Mouse (Mus musculus) heart, embryonic 15.5 days (tissue): ENCODE measurements around the gene Spsb1. TPM values are rescaled to one million over a fixed set of nuclear protein-coding genes. Genes with fewer than 3 reads are reported as not detected.

ENCODE experiments used
- ATAC-seq: fragments of 200-750 bp; cut with Nextera tagmentation; replicated peaks from 2 replicates; pipeline ENCODE4 v1.8.0; 2017; ENCODE audit warnings: low read depth, moderate TSS enrichment; ENCODE audit not compliant: insufficient number of reproducible peaks, insufficient read depth, low FRiP score
- H3K27ac ChIP-seq: fragments of 300-500 bp; sonication (generic); 2 replicates; pipeline ENCODE4 v1.5.1; 2015; ENCODE audit warnings: mild to moderate bottlenecking, inconsistent platforms
- H3K27me3 ChIP-seq: fragments of 300-500 bp; sonication (generic); 2 replicates; pipeline ENCODE4 v1.6.1; 2015; ENCODE audit warnings: inconsistent platforms
- H3K36me3 ChIP-seq: fragments of 300-500 bp; sonication (generic); 2 replicates; pipeline ENCODE4 v1.6.1; 2015; ENCODE audit warnings: mild to moderate bottlenecking, inconsistent platforms
- H3K4me1 ChIP-seq: fragments of 300-500 bp; sonication (generic); replicated peaks from 2 replicates; pipeline ENCODE4 v1.6.1; 2015; ENCODE audit warnings: inconsistent platforms
- H3K4me2 ChIP-seq: fragments of 300-500 bp; sonication (generic); 2 replicates; pipeline ENCODE4 v1.6.1; 2015; ENCODE audit warnings: inconsistent platforms, mild to moderate bottlenecking, moderate library complexity
- H3K4me3 ChIP-seq: fragments of 300-500 bp; sonication (generic); 2 replicates; pipeline ENCODE4 v1.5.1; 2015; ENCODE audit warnings: mild to moderate bottlenecking, inconsistent platforms
- H3K9ac ChIP-seq: fragments of 300-500 bp; sonication (generic); 2 replicates; pipeline ENCODE4 v1.6.1; 2015; ENCODE audit warnings: mild to moderate bottlenecking, inconsistent platforms
- H3K9me3 ChIP-seq: fragments of 300-500 bp; sonication (generic); replicated peaks from 2 replicates; pipeline ENCODE4 v1.6.1; 2016; ENCODE audit warnings: inconsistent platforms
- WGBS: fragments of 180-500 bp; shearing (Covaris S2); methylation state at CpG from one replicate; pipeline ENCODE4 v1.1.7; 2015; ENCODE audit warnings: mixed read lengths; 5-methylcytosine and 5-hydroxymethylcytosine counted together
- polyA plus RNA-seq: library from polyadenylated mRNA; unstranded; fragments of >200 nt; fragmentation: Nextera tagmentation; extraction: Ambion mirVana; gene quantifications from 2 replicates; pipeline ENCODE4 v1.2.1, GENCODE M21; 2015

Gene Spsb1
- polyA plus RNA-seq, 1 experiment from 2014 or later = 10.2 TPM

DNA sequence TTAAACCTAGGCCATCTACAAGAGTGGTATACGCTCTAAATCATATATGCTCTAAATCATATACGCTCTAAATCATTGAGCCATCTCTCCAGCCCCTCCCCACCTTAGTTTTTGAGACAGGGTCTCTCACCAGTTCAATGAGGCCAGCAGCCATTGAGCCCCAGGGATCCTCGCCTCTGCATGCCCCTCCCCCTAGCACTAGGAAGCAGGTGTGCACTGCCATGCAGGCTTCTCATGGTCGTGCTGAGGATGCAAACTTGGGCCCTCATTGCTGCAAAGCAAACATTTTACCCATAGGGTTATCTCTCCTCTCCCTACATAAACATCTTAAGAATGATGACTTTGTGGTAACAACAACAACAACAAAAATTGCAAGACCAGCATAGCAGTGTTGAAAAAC, 87.5 kb downstream of the Spsb1 start:
- Histone ChIP-seq H3K4me2 (no peak overlapping the region), H3K9ac (no peak overlapping the region), H3K27me3 (no peaks in the 10 kb centered on the region), H3K9me3 (no peaks in the 10 kb centered on the region), H3K4me1 (peaks cover 18% of the 10 kb centered on the region), H3K4me3 (no peak overlapping the region), H3K27ac (no peak overlapping the region), H3K36me3 (no peaks in the 10 kb centered on the region)
- 67% methylated on average over 4 of the region's 4 CpGs for WGBS
- no peak for ATAC-seq

GRCm38 (mm10) chr4:149864395-149864794, 90.4 kb downstream of the Spsb1 start:
- Histone ChIP-seq H3K27me3 (no peaks in the 10 kb centered on the region), H3K4me3 (no peak overlapping the region), H3K36me3 (no peaks in the 10 kb centered on the region), H3K27ac (no peak overlapping the region), H3K4me1 (peaks cover 19% of the 10 kb centered on the region), H3K9me3 (no peaks in the 10 kb centered on the region), H3K9ac (no peak overlapping the region), H3K4me2 (no peak overlapping the region)
- 63% methylated on average over 4 of the region's 4 CpGs for WGBS
- ATAC-seq = no peak

DNA sequence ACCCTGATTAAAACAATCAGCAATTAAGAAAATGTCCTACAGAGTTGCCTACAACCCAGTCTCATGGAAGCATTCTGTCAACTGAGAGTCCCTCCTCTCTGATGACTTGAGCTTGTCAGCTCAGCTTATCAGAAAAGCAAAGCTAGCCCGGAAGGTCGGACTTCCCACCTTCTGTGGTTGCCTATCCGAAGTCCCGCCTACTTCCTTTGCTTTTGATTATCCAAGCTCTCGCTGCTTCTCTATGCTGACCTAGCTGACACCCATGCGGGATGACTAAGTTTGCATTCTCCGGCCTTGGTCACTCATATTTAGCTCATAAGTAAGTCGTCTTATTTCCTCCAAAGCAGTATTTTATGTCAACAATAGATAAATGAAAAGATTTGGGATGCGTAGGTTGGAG, 91.3 kb downstream of the Spsb1 start:
- no peak overlapping the region for H3K4me2 ChIP-seq
- H3K36me3 ChIP-seq = no peaks in the 10 kb centered on the region
- no peak for ATAC-seq
- no peak overlapping the region for H3K4me3 ChIP-seq
- H3K9me3 ChIP-seq = no peaks in the 10 kb centered on the region
- WGBS = 51% methylated on average over 9 of the region's 9 CpGs
- no peak overlapping the region for H3K27ac ChIP-seq
- H3K27me3 ChIP-seq = no peaks in the 10 kb centered on the region
- H3K9ac ChIP-seq = no peak overlapping the region
- peaks cover 15% of the 10 kb centered on the region for H3K4me1 ChIP-seq

DNA sequence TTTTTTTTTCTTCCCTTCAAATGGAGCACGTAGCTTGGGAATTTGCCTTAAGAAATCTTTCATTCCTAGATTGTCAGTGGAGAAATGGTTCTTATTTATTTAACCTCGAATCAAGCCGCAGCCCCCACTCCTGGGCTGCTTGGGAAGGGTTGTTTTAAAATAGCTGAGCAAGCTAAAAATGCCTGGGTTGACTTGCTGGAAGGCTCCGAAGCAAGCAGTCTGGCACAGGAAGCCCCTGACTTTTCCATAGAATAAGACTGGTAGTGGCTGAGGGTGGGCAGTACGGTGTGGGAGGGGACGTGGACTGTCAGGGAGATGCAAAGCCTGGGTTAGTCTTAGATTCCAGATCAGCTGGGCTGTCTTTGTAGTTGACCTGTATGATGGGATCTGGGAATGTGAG, 94.5 kb downstream of the Spsb1 start:
- no peak overlapping the region for H3K9ac ChIP-seq
- no peak overlapping the region for H3K4me2 ChIP-seq
- peaks cover 17% of the 10 kb centered on the region; the same call in 1 of the 2 replicates for H3K4me1 ChIP-seq
- no peak overlapping the region for H3K4me3 ChIP-seq
- 54% methylated on average over 6 of the region's 6 CpGs for WGBS
- no peak overlapping the region for H3K27ac ChIP-seq
- no peaks in the 10 kb centered on the region for H3K9me3 ChIP-seq
- 0 out of 2 replicates have a peak, but pooled peaks cover 2% of the 10 kb centered on the region for H3K27me3 ChIP-seq
- ATAC-seq = no peak
- no peaks in the 10 kb centered on the region for H3K36me3 ChIP-seq

DNA sequence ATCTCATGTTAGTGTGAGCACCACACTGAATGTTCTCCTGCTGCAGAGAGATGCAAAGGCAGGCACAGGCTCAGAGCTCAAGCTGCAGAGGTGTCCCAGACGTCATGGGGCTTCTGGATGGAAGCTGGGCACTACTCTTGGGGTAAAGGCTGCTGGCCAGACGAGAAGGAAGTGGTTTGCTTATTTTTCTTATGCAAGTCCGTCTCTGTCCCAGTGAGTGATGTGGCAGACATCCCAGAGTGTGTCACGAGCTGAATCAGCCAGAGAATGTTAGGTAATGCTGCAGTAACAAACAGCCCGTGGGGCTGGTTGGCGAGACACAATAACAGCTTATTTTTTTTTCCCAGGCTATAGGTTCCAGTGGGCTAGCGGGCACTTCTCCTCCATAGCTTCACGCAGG, 96.3 kb downstream of the Spsb1 start:
- Histone ChIP-seq H3K9me3 (no peaks in the 10 kb centered on the region), H3K27me3 (peaks cover 6% of the 10 kb centered on the region; the same call in 1 of the 2 replicates), H3K4me3 (no peak overlapping the region), H3K4me2 (no peak overlapping the region), H3K36me3 (no peaks in the 10 kb centered on the region), H3K9ac (no peak overlapping the region), H3K27ac (no peak overlapping the region), H3K4me1 (peaks cover 25% of the 10 kb centered on the region)
- 61% methylated on average over 8 of the region's 8 CpGs for WGBS
- no peak for ATAC-seq

GRCm38 (mm10) chr4:149858097-149858496, 96.7 kb downstream of the Spsb1 start:
- Histone ChIP-seq H3K4me2 (no peak overlapping the region), H3K36me3 (no peaks in the 10 kb centered on the region), H3K9ac (no peak overlapping the region), H3K4me1 (peaks cover 24% of the 10 kb centered on the region), H3K27me3 (peaks cover 6% of the 10 kb centered on the region; the same call in 1 of the 2 replicates), H3K9me3 (no peaks in the 10 kb centered on the region), H3K4me3 (no peak overlapping the region), H3K27ac (no peak overlapping the region)
- no peak for ATAC-seq
- 82% methylated on average over 6 of the region's 6 CpGs for WGBS

- no peak overlapping the region for H3K27ac ChIP-seq
- peaks cover 6% of the 10 kb centered on the region; the same call in 1 of the 2 replicates for H3K27me3 ChIP-seq
- no peak overlapping the region for H3K9ac ChIP-seq
- no peak overlapping the region for H3K4me2 ChIP-seq
- ATAC-seq = no peak
- no peaks in the 10 kb centered on the region for H3K9me3 ChIP-seq
- H3K36me3 ChIP-seq = no peaks in the 10 kb centered on the region
- peaks cover 24% of the 10 kb centered on the region for H3K4me1 ChIP-seq
- H3K4me3 ChIP-seq = no peak overlapping the region
- WGBS = 72% methylated on average over 3 of the region's 3 CpGs
These were observed 97.2 kb downstream of the Spsb1 start for GRCm38 (mm10) chr4:149857688-149858087.

DNA sequence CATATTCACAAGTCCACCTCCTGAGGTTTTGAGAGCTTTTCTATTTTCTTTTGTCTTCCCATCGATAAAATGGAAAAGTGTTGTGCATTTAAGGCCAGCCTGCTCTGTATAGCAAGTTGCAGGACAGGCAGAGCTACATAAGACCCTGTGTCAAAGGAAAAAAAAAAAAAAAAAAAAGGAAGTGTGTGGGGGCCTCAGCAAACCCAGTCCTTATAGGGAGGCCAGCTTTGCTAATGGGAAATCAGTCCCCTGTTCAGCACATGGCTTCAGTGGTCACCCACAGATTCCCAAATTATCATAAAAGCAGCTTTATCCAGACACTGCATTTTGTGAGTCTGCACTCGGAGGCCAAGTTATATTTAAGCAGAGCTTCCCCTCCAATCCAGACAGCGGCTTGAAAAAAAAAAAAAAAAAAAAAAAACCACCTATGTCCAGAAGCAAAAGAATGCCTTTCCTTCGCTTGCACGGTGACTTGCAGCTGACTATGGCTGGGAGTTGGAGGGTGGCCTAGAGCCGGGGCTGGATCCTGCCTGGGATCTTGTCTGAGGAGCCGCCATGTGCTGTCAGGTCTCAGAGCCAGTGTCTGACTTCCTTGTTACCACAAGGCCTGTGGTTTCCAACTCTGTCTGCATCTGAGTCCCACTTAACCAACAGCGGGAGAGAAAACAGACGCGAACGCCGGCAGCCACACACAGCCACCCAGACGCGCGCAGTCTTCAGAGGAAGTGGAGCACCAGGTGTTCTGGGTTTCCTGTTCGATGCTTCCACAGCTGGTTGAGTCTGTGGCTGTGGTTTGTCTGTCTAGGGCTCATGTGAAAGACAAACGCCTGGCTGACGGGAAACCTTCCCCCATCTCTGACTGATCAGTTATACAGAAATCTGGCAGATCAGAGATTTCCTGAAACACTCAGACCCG, 98.7 kb downstream of the Spsb1 start:
- 52% methylated on average over 19 of the region's 19 CpGs for WGBS
- Histone ChIP-seq H3K4me2 (peak overlapping the region; percentile 18; the same call in 1 of the 2 replicates), H3K4me3 (no peak overlapping the region), H3K4me1 (peaks cover 24% of the 10 kb centered on the region), H3K9me3 (no peaks in the 10 kb centered on the region), H3K27ac (0 out of 2 replicates have a peak overlapping the region, but pooled peaks have one; percentile 16), H3K36me3 (no peaks in the 10 kb centered on the region), H3K27me3 (peaks cover 6% of the 10 kb centered on the region; the same call in 1 of the 2 replicates), H3K9ac (no peak overlapping the region)
- ATAC-seq = no peak

DNA sequence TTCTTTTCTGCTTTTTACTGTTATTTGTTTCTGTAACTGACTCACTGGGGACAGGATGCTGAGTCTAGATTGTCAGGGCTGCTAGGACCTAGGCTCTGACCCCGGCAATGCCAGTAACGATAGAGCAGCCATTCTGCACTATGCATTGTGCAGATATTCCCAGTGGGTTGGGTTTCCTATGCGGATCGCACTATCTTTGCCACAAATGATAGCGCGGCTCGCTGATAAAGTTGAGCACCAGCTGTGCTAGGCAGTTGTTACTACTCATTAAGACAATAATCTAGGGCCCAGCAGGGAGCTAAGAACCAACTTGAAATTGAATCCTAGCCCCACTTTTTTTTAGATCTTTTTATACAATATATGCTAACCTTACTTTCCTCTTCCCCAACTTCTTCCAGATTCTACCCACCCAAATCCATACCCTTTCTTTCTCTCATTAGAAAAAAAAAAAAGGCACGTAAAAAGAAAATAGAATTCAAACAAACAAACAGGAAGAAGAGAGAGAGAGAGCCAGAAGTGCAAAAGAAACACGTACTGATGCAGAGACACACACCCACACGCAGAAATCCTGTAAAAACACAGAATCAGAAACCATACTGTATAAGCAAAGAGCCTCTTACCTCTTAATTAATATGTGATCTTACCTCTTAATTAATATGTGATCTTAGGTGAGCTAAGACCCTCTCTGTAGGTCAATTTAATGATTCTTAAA, 99.5 kb downstream of the Spsb1 start:
- H3K9me3 ChIP-seq = no peaks in the 10 kb centered on the region
- no peak overlapping the region for H3K4me3 ChIP-seq
- H3K9ac ChIP-seq = no peak overlapping the region
- H3K4me1 ChIP-seq = peaks cover 27% of the 10 kb centered on the region
- peak overlapping the region; percentile 63 for H3K4me2 ChIP-seq
- H3K27me3 ChIP-seq = peaks cover 6% of the 10 kb centered on the region; the same call in 1 of the 2 replicates
- ATAC-seq = no peak
- 48% methylated on average over 10 of the region's 10 CpGs for WGBS
- H3K27ac ChIP-seq = no peak overlapping the region
- no peaks in the 10 kb centered on the region for H3K36me3 ChIP-seq

GRCm38 (mm10) chr4:149854770-149855169, 100.1 kb downstream of the Spsb1 start:
- no peak for ATAC-seq
- no peaks in the 10 kb centered on the region for H3K36me3 ChIP-seq
- H3K27me3 ChIP-seq = peaks cover 6% of the 10 kb centered on the region; the same call in 1 of the 2 replicates
- H3K4me3 ChIP-seq = peak overlapping the region; percentile 36
- peak overlapping the region; percentile 63 for H3K4me2 ChIP-seq
- no peak overlapping the region for H3K9ac ChIP-seq
- 0 out of 2 replicates have a peak overlapping the region, but pooled peaks have one; percentile 37 for H3K27ac ChIP-seq
- peaks cover 26% of the 10 kb centered on the region for H3K4me1 ChIP-seq
- WGBS = 51% methylated on average over 9 of the region's 9 CpGs
- no peaks in the 10 kb centered on the region for H3K9me3 ChIP-seq

- ATAC-seq = peak; percentile 66
- no peak overlapping the region for H3K9ac ChIP-seq
- peaks cover 6% of the 10 kb centered on the region; the same call in 1 of the 2 replicates for H3K27me3 ChIP-seq
- H3K4me2 ChIP-seq = peak overlapping the region; percentile 63
- peak overlapping the region; percentile 36 for H3K4me3 ChIP-seq
- 0 out of 2 replicates have a peak overlapping the region, but pooled peaks have one; percentile 37 for H3K27ac ChIP-seq
- H3K36me3 ChIP-seq = no peaks in the 10 kb centered on the region
- H3K4me1 ChIP-seq = peaks cover 26% of the 10 kb centered on the region
- H3K9me3 ChIP-seq = no peaks in the 10 kb centered on the region
- WGBS = 3% methylated on average over 21 of the region's 21 CpGs
These were observed 100.5 kb downstream of the Spsb1 start for GRCm38 (mm10) chr4:149854301-149854708.
